Mouse (Mus musculus): Measurements from ENCODE around the gene Npsr1.

GRCm38 (mm10) chr9:24091875-24092274 is 5.9 kb upstream of the Npsr1 start:
- TF ChIP-seq POLR2A (IDR thresholded peaks at IDR 0.05; ENCODE audit: low read depth, low read length) = no peak
- TF ChIP-seq CTCF (conservative IDR thresholded peaks at IDR 0.05; ENCODE audit: insufficient read depth, insufficient read length, low read depth, low read length) = no peak

Data from kidney, adult 2 months (tissue).